Mouse (Mus musculus) urinary bladder, postnatal 4 days (tissue): ENCODE results near the gene Tatdn3.
A peak's percentile ranks its signal among the peaks of the same experiment; 100 is the strongest.
"Not testable (repeated sequence)": the region's sequence is repeated elsewhere in the genome, so short reads cannot be mapped to it uniquely, and the experiment has no call there.

Experiments
- DNase-seq, 2 experiments: peaks; one replicate each; pipeline ENCODE4 v3.0.0; 2021 to 2022; ENCODE audit warnings: low spot score in 2 of 2

Gene Tatdn3

DNA sequence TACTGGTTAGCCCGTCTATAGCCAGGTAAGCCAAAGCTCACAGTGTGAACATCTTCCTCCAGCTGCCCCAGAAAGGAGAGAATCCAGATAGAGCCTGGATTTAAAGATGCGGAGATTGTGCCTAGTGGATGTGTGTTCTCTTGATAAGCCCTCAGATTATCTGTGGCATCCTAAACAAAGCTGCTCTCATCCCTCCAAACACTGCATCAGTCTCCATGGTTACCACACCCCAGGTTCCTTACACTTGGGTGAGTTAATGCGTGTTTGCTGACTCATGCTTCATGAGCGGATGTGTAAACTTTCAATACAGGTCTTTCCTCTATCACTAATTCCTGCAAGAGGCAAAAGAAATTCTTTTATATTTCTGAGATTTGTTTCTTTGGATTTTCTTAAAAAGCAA lies 27.1 kb downstream of the Tatdn3 start:
- DNase-seq = no peak

DNA sequence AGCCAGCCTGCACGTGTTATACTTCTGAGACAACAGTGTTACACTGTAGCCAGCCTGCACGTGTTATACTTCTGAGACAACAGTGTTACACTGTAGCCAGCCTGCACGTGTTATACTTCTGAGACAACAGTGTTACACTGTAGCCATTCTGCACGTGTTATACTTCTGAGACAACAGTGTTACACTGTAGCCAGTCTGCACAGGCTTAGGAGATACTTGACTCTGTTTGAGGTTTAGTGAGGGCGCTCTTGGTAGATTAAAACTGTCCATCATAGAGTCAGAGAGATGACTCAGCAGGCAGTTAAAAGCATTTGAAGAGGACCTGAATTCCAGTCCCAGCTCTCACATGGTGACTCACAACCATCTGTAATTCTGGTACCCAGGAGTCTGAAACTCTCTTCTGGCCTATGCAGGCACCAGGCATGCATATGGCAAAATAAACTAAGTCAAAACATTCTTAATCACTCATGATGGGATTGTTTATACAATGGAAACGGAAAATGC lies 31.8 kb downstream of the Tatdn3 start:
- not testable (repeated sequence) for DNase-seq

DNA sequence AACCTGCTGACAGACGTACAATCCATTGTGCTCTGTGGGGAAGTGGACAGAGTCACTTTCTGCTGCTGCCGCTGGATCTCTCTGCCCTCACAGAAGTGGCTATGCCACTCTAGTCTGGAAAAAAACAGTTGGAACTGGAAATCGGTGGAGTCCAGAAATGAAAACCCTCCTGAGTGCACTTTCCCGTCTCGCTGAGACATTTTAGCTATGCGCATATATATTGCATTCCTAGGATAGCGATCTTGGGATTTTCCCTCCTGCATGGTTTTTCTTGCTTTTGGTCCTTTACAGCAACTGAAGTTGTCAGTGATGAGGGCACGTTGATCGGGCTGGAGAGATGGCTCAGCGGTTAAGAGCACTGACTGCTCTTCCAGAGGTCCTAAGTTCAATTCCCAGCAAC lies 32.5 kb downstream of the Tatdn3 start:
- DNase-seq = no peak

DNA sequence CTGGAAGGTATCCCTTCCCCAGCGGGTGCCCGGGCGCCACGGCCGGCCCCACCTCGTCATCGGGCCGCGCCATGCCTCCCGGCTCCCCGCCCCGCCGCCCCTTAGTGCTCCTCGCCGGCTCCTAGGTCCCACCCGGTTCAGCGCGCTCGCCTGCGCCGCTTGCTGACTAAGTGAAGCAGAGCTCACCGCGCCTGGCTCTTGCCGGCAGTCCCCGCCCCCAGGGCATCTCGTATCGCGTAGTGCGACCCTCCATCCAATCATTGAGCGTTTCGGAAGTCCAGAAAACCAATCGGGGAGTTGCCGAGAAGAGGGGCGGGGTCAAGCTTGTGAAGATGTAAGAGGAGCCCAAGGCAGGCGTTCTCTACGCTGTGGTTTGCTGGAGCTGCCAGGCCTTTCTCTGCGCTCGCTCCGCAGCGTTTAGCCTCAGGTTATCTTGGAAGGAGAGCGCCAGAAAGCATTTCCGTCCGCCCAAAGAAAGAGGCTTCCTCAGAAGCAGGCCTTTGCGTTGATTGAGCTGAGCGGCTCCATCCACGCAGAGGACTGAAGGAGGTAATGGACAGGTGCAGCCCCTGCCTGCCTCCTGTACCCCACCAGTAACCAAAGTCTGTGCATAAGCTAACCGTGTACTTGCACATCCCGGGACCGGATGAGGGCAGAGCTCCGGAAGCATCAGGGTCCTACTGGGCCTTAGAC lies 36.6 kb downstream of the Tatdn3 start, which contains the start of gene Flvcr1:
Gene Flvcr1, minus strand, starts transcription at position 138 of the 693 bp plus-strand sequence.
- peak; percentile 98 for DNase-seq

DNA sequence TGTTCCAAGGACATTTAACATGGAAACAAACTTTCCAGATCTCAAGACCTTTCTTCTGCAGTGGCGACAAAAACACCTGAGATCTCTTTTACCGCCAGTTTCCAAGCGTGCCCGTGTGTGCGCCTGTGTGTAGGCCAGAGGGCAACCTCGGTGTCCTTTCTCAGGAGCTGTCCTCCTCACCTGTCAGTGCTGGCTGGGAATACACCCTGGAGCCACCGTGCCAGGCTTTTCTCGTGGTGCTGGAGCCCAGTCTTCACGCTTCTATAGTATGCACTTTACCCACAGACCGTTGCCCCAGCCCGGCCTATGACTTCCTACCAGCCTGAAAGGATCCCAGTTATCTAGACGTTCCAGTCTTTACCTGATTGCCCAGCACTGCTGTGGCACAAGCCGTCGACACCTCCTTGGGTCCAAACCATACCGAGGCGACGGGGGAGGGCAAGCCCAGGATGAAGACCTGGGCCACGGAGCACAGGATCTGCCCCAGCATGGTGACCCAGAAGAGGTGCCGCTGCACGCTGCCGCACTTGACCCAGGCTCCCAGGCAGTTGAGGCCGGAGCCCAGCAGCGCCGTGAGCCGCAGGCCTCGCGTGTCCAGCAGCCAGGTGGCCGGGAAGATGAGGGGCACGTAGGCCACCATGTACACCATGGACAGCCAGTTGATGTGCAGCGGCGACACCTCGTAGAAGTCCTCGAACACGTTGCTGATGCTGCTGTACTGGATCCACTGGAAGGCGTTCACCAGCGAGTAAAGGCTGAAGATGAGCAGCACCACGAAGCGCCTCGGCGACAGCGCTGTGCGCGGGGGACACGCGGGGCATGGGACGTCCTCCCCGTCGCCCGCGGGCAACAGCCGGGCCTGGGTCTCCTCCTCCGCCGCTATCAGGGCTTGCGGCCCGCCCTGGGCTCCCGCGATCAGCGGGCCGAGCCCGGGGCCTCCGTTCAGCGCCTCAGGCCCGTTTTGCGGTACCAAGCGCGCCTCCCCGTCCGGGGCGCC lies 37.4 kb downstream of the Tatdn3 start:
- DNase-seq = peak in 1 of 2 experiments; percentile 22

DNA sequence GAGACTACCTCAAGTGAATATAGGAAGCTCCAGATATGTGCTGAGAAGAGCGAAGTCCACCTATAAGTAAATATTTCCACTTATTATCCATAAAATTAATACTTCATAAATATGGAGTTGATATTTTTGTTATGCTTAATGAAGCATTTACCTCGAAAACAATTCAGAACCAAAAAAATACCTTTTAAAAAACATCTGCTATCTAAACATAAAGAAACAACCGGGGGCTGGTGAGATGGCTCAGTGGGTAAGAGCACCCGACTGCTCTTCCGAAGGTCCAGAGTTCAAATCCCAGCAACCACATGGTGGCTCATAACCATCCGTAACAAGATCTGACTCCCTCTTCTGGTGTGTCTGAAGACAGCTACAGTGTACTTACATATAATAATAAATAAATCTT lies 38.9 kb downstream of the Tatdn3 start:
- DNase-seq = not testable (repeated sequence)

DNA sequence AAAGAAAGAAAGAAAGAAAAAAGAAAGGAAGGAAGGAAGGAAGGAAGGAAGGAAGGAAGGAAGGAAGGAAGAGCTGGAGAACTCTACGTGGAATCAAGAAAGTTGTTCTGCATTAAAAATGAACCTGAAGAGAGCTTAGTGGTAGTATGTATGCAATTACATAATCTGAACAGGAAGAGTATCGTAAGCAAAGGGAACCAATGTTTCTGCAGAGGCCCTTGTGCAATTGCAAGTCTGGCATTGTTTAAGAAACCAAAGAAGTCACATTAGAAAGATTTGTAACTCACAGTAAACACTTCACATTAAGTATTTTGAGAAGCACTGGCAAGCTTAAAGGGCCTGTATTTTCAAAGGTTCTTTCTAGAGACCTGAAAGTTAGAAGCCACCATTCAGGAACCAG lies 39.6 kb downstream of the Tatdn3 start:
- DNase-seq = no peak

DNA sequence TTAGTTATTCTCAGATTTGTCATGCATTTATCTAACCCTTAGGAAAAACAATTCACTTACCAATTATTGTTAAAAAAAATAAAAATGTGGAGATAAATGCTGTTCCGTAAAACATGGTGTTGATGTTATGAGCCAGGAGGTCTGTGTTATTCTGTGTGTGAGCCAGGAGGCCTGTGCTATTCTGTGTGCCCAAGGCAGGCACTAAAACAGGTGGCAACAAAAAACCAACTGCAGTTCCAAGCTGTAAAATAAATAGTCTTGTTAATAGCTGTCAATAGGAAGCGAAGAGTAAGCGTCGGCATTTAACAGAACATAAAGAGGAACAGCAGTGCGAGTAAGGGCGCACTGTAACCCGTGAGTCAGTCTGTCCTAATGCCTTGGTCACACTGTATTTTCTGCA lies 41.7 kb downstream of the Tatdn3 start:
- no peak for DNase-seq

DNA sequence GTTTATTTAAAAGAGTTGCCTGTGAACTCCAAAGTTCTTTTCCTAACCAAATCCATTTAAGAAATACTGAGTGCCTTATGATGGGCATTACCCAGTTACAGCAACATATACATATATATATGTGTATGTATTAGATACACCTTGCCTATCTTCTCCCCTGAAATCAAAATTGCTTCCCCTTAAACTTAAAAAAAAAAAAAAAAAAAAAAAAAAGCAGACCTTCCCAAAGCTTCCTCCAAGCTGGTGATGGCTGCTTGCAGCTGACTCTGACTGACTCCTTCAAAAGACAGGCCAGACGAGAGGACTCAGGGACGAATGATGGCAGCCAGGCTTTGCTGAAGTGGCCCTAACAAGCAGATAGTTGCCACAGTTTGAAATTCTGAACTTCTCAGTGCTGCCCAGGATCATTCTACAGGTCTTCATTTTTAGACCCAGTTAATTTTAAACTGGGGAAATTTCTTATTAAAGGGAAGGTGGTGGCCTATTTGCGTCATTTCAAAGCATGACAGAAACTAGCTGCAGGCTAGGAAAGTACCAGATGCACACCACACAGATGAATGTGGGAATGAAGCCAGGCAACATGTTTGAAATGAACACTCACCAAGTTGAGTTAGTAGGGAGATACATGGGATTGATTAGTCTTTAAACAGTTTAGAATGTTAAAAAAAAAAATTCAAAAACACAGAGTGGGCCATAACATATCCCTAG lies 42.4 kb downstream of the Tatdn3 start:
- DNase-seq = no peak

DNA sequence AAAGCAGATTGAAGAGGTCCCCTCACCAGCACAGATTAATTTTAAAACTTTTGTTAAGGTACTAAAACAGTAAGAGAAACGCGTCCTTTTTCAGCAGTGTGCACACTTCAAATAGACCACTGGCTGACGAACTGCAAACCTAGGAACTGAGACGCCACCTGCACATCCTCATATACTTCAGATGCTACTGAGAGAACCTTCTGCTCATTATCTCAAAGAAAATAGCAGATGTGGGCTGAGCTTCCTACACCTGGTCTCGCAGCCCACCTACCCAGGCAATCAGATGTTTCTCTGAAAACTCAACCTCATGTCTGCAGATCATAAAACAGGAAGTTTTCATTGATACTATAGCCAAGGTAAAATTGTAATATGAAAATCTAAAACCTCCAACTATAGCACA lies 42.9 kb downstream of the Tatdn3 start:
- DNase-seq = no peak

DNA sequence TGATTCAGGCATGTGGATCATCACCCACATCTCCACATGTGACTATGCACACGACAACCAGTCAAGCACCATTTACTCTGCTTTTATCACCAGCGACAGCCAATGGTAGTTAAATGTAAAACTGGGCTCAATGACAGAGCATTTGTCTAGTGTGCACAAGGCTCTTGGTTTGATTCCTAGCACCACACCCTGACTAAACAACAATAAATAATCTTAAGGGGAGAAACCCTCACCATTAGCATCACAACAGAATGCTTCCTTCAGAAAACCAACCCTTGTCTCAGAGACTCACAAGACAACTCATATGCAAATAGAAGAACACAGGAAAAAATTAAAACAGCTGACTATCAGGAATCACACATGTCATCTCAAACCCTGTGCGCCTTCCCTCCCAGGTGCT lies 48.5 kb downstream of the Tatdn3 start:
- DNase-seq = no peak

DNA sequence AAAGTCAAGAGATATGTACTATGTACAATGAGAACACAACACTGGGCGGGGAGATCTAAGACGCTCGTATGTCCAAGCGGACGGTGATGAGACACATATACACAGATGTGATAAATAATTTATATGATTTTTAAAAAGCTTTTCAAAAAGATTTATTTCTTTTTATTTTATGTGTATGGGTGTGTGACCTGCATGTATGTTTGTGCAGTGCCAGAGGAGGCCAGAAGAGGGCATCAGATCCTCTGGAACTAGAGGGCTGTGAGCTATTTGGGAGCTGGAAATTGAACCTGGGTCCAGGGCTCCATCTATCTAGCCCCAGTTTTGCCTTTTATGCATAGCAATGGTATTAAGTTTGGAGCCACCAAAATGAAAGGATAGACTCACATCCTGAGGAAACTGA lies 54.0 kb downstream of the Tatdn3 start:
- DNase-seq = no peak

DNA sequence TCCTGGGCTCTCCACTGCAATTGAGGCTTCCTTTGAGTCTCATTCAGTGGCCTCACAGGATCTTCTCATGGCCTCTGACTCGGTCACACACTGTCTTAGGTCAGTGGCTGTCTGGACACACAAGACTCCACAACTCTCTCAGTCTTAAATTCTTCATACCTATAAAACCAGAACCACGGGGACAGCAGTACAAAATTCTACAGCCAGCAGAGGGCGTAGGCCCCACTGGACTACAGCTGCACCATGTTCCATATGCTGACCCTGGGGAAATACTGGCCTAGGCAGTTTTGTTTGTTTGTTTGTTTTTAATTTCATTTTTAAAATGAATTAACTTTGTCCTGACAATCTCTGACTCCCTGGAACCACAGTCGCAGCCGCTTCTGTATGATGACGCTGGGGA lies 60.5 kb downstream of the Tatdn3 start:
- no peak for DNase-seq

DNA sequence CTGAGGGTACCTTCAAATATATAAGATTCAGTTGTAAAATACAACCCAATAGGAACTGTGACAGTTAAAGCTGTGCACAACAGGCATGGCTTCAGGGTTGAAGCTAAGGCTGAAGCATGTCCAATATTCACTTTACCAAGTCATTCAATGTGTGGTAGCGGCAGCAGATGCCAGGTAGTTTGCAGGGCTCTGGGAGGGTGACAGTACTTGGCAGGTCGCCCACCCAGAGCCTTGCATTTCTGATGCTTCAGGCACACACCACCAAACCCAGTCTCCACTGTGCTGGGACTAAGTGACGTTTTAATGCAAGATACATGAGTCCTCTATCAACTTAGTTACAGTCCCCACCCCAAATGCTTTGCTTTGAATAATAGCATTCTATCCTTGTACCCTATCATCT lies 62.0 kb downstream of the Tatdn3 start:
- DNase-seq = no peak

DNA sequence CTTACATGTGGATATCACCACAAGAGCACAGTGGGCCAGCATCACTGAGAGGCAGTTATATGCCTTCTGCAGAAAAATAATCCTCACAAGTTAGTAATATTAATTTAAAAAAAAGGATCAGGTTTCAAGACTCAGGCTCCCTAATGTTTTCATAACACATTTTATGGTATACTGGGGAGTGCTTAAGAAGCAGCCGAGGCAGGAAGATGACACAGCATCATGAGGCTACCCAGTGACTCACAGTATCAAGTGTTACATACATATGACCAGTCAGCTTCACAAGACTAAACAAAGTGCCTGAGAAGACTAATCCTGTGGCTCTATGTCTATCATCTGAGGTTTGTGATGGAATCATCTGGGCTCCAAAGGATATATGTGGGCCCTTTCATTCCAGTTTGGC lies 64.7 kb downstream of the Tatdn3 start:
- DNase-seq = no peak

DNA sequence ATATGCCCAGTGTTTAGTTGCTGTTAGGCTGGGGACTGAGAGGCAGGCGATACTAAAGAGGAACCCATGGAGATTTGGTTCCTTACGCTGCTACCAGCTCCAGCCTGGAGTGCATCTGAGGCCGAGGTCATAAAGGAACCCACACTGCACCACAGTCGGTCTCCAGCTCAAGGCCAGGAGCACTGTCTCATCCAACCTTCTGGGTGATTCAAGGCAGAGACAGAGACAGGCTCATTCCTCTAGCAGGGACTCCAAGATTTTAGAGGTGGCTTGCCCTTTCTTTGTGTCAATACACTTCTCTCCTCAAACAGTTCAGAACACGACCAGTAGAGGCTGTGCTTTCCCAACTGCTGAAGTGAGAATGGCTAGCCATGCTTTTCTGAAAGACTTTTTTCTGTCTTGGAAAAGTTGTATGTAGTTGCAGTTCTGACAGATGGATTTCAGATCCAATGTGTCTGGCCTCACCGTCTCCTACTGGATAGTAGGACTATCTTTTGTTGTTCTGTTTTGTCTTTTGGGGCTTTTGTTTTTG lies 66.3 kb downstream of the Tatdn3 start:
- no peak for DNase-seq
